Mouse (Mus musculus) cerebellum, adult 11 months (tissue): Measurements from ENCODE around the gene Adora1.
"Not testable (repeated sequence)": the region's sequence is repeated elsewhere in the genome, so short reads cannot be mapped to it uniquely, and the experiment has no call there.

Source experiments
- DNase-seq: peaks from one replicate; pipeline ENCODE4 v3.0.0; 2022

Adora1 gene

GRCm38 (mm10) chr1:134235391-134235921, at the start of gene Adora1:
Adora1 (minus strand) TSS chr1:134235431.
- no peak for DNase-seq

- no peak for DNase-seq
These were observed 47.9 kb upstream of the Adora1 start for GRCm38 (mm10) chr1:134283108-134283507.

DNA sequence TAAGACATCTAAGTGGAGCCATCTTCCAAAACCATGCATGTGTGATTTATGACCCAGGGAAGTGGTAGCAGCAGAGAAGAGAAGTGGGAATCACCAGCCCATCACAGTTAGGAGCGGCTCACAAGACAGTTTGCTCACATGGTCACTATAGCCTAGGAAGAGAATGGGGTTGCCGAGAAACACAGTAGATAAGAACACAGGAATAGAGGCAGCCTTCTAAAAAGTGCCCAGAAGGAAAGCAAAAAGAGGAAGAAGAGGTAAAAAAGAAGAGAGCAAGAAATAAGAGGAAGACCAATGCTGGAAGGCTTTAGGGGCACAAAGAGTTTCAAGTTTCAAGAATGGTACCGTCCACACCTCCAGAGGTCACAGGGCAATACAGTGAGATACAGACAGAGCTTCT, 47.1 kb upstream of the Adora1 start:
- DNase-seq, result no peak

DNA sequence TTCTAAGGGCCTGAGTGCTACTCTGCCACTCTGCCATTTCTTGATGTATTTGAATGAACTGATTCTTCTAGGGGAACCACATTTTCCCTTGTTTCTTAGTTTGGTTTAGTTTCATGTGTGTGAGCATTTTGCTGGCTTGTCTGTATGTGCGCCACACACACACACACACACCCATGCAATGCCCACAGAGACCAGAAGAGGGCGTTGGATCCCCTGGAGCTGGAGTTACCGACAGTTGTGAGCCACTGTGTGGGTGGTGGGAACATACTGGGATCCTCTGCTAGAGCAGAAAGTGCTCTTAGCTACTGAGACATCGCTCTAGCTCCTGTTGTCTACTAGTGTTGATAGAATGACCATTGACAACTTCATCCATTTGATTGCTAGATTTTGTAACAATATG, 46.3 kb upstream of the Adora1 start:
- no peak for DNase-seq

GRCm38 (mm10) chr1:134280174-134280573, 44.9 kb upstream of the Adora1 start:
- DNase-seq, result no peak

- no peak for DNase-seq
These were observed 41.6 kb upstream of the Adora1 start for GRCm38 (mm10) chr1:134276823-134277222.

- peak; percentile 78 for DNase-seq
These were observed 40.6 kb upstream of the Adora1 start for GRCm38 (mm10) chr1:134275616-134276464.

DNA sequence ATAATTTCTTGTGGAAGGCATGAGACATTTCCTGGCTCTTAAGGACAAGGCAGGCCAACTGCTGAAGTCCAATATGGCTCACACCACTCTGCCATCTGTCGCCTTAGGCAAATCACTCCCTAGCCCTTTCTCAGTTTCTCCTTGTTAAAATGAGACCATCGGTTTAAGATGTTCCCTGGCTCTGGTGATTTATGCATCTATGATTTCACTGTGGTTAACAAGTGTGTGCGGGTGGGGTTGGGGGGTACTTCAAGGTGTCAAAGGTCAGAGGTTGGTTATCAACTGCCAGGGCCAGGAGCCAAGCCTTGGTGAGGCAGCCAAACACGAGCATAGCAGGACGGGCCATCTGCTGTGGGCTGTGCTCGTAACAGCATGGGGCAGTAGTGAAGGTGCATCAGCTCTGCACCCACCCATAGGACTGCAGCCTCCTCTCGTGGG, 39.3 kb upstream of the Adora1 start:
- peak; percentile 86 for DNase-seq

DNA sequence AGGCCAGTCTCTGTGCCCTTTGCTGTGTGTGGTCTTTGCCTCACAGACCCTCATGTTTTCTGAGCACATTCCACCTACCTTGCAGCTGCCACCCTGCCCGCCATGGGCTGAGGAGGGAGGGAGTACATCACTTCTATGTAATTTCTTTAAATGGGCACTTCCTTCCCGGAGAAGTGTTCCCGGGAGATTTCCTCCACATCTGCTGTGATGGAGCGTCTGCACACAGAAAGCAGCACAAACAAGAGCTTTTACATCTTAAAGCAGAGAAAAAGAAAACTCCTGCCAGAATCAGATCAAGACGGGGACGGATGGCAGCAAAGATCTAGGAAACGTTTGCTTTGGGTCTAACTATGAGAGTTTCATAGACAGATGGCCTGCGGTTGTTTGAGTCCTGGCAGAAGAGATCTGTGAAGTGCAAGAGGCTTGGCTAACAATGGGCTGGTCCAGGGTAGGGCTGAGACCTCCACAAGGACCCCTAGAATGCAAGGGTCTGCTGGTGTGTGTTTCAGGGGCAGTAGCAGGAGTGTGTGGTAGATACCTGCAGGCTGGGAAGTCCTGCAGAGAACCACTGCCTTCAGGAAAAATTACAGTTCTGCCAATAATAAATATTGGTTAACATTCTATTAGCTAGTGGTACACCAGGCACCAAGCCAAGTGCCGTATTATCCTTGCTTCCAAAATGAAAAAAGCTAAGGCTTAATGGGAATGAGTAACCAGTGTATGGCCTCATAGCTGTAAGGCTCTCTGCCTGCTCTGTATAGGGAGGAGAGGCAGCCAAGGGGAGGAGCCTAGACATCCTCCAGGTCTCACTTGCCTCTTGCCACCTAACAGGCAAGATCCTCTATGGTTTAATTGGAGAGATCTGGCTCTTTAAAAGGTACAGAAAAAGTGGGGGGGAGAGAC, 38.5 kb upstream of the Adora1 start:
- peak; percentile 70 for DNase-seq

DNA sequence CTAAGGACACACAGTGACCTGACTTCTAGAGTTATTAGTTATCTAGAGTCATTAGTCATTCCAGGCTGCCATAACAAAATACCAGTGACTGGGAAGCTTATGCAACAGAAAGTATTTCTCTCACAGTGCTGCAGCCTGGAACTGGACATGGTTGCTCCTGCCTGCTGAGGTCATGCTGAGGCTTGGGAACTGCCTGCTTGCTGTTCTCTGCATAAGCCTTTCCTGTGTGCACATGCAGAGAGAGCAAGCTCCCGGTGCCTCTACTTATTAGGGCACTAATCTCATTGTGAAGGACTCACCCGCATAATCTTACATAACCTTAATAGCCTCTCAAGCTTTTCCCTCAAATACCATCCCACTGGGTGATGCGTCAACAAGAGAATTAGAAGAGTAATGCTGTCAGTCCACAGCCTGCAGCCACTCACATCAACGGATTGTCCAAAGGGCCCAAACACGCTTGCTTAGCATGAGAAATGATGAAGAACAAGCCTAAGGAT, 37.6 kb upstream of the Adora1 start:
- DNase-seq, result no peak

GRCm38 (mm10) chr1:134270026-134270425, 34.8 kb upstream of the Adora1 start:
- no peak for DNase-seq

DNA sequence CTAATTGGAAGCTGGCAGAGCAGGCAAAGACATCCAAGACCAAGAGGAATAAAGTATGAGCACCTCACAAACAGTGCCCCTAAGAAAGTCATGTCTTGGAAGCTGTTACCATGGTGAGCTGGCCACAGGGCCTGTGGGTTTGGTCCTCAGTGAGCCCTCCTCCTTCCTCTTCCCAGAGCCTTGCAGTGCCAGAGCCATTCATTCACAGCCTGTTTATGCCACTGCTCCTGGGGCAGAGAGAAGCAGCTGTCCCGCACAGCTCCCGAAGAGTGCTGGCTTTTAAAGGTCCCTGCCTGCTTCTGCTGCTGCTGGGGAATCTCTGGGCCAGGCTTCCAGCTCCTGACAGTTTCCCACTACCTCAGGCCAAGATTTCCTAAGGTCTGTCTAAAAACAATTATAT, 30.6 kb upstream of the Adora1 start:
- no peak for DNase-seq

GRCm38 (mm10) chr1:134264341-134264740, 29.1 kb upstream of the Adora1 start:
- no peak for DNase-seq

DNA sequence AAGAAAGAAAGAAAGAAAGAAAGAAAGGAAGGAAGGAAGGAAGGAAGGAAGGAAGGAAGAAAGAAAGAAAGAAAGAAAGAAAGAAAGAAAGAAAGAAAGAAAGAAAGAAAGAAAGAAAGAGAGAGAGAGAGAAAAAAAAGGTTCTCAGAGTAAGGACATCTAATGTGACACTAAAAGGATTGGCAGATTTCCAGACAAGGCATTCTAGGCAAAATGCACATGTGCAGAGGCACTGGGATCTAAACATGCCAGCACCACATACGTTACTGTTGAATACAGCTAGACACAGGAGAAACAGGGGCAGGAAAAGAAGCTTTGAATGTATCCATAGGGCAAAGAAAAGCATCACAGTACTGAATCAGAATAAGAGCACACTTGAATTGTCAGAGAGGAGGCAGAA, 14.4 kb upstream of the Adora1 start:
- not testable (repeated sequence) for DNase-seq

- no peak for DNase-seq
These were observed 11.4 kb upstream of the Adora1 start for GRCm38 (mm10) chr1:134246590-134246989.

GRCm38 (mm10) chr1:134245004-134245717, 9.9 kb upstream of the Adora1 start:
- DNase-seq, result no peak

- DNase-seq, result peak; percentile 94
These were observed 9.0 kb upstream of the Adora1 start for GRCm38 (mm10) chr1:134243948-134244914.

GRCm38 (mm10) chr1:134243505-134243904, 8.3 kb upstream of the Adora1 start:
- DNase-seq, result no peak

DNA sequence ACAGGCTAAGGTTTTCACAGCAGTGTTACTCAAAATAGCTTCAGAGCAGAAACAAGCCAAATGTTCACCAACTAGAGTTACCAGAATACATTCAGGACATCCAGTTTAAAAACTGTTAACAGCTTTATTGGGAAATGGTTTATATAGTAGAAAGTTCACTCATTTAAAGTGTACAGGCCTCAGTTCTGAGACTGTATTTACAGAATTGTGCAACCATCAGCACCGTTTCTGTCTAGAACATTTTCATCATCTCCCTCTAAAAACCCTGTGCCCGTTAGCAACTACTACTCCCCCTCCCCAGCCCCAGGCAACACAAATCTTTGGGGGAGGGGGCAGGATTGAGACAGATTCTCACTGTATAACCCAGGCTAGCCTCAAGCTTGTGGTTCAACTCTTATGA, 7.1 kb upstream of the Adora1 start:
- DNase-seq, result no peak

GRCm38 (mm10) chr1:134241298-134241697, 6.1 kb upstream of the Adora1 start:
- DNase-seq, result no peak

GRCm38 (mm10) chr1:134240701-134241100, 5.5 kb upstream of the Adora1 start:
- no peak for DNase-seq
